Mouse (Mus musculus): Measurements from ENCODE around the gene Pdlim1. TPM values are rescaled to one million over a fixed set of nuclear protein-coding genes. Genes with fewer than 3 reads are reported as not detected.

Pdlim1 gene
- polyA plus RNA-seq, 1 experiment = 155 TPM

DNA sequence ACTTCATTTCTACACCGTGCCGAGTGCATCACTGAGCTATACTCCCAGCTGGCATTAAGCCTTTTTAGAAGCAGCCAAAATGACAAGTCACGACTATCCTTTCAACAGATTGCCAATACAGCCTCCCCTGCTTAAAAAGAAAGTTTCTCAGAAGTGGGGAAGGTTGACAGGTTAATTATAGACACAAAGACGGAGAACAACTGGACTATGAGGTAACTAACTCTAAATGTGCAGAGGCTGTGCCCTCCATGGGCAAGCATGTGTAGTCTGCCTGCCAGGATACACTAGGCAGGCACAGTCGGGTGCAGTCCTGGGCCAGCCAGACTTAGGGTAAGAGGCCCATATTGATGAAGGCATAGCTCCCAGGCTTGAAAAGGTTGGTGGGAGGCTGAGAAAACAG is 2.1 kb downstream of the Pdlim1 start:
- Histone ChIP-seq H3K27me3 (replicated peaks) (peaks cover 14% of the 10 kb centered on the region), H3K36me3 (replicated peaks; ENCODE audit: low read length) (peaks cover 20% of the 10 kb centered on the region), H3K4me1 (peaks cover 61% of the 10 kb centered on the region), H3K9me3 (no peaks in the 10 kb centered on the region; the same call in 1 of the 2 replicates), H3K4me3 (replicated peaks) (peak overlapping the region; percentile 97)
- TF ChIP-seq FLI1 (IDR thresholded peaks at IDR 0.05; ENCODE audit: low read length) (no peak), GATA1 (IDR thresholded peaks at IDR 0.05; ENCODE audit: borderline replicate concordance, low read length) (no peak)

DNA sequence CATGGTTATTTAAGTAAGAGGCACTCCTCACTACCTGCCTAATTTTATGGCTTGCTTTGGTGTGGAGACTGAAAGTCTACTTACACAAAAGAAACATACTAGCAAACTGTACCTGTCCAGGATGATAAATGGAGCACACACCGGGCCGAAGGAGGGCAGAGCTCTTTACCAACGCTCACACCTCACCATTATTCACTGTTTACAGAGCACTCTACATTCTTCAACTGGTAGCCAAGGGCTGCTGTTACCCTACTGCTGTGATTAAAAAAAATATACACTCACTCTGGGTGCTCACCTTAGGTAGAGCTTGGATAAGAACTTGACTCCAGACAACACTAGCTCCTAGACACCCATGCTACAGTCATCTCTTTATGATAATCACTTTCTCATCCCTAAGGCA is 3.1 kb downstream of the Pdlim1 start:
- TF ChIP-seq FLI1 (IDR thresholded peaks at IDR 0.05; ENCODE audit: low read length) = no peak
- TF ChIP-seq GATA1 (IDR thresholded peaks at IDR 0.05; ENCODE audit: borderline replicate concordance, low read length) = no peak
- Histone ChIP-seq H3K9me3 (no peaks in the 10 kb centered on the region), H3K36me3 (replicated peaks; ENCODE audit: low read length) (peaks cover 20% of the 10 kb centered on the region), H3K27me3 (replicated peaks) (peaks cover 14% of the 10 kb centered on the region), H3K4me3 (replicated peaks) (peak overlapping the region; percentile 84), H3K4me1 (peaks cover 66% of the 10 kb centered on the region)

DNA sequence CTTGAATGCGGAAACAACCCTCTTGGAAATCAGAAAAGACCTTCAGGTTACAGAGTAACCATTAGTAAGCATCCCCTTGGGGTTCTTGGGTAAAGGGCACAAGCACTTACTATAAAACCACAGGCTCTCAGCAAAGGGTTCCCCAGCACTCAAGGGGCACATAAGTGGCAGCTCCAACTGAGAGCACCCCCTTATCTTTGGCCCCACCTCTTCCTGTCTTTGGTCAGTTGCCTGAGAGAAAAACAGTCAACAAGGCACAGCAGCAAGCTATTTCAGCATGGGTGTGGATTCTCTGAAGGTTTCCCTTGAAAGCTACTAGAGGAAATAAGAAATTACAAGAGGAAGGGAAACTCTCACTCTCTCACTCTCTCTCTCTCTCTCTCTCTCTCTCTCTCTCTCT is 4.3 kb downstream of the Pdlim1 start:
- peaks cover 67% of the 10 kb centered on the region for H3K4me1 ChIP-seq
- peaks cover 26% of the 10 kb centered on the region for H3K36me3 ChIP-seq (replicated peaks; ENCODE audit: low read length)
- H3K27me3 ChIP-seq (replicated peaks) = peaks cover 9% of the 10 kb centered on the region
- TF ChIP-seq GATA1 (IDR thresholded peaks at IDR 0.05; ENCODE audit: borderline replicate concordance, low read length) (peak; percentile 96), FLI1 (IDR thresholded peaks at IDR 0.05; ENCODE audit: low read length) (no peak)
- no peaks in the 10 kb centered on the region for H3K9me3 ChIP-seq
- peak overlapping the region; percentile 88 for H3K4me3 ChIP-seq (replicated peaks)

DNA sequence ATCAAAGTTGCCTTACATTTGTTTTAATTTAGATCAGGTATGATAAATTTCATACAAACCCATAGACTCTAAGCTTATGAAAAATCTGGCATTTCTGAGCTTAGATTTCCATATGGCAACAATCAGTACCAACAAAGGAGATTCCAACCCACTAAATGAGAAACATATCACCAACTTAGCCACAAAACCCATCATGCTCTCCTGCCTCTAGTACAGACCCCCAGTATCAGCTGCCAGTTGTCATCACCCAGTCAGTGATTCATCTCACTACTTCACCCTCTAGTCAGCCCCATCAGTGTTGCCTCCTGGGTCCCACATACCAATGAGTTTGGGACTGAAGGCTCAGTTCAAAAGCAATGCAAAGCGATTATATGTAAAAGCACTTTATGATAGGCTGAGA is 12.2 kb downstream of the Pdlim1 start:
- Histone ChIP-seq H3K27me3 (replicated peaks) (no peaks in the 10 kb centered on the region), H3K4me3 (replicated peaks) (no peak overlapping the region), H3K9me3 (no peaks in the 10 kb centered on the region; the same call in 1 of the 2 replicates), H3K4me1 (peaks cover 44% of the 10 kb centered on the region), H3K36me3 (replicated peaks; ENCODE audit: low read length) (peaks cover 50% of the 10 kb centered on the region)
- no peak for TF ChIP-seq GATA1 (IDR thresholded peaks at IDR 0.05; ENCODE audit: borderline replicate concordance, low read length)
- no peak for TF ChIP-seq FLI1 (IDR thresholded peaks at IDR 0.05; ENCODE audit: low read length)

DNA sequence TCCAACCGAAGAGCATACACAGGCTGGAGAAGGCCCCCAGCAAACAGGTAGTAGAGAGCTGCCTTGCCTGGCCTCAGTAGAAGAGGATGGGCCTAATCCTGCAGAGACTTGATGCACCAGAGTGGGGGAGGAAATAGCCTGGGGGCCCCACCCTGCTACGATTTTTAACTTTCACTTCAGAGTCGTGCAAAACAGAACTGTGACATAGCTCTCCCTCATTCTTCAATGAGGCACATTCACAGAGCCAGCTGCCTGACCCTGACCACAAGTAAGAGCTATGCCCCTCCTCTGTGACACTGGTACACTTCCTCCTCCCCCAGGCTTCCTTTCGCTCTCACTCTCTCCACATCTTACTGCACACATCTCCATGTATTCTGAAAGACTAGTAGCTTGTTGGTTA is 14.2 kb downstream of the Pdlim1 start:
- TF ChIP-seq GATA1 (IDR thresholded peaks at IDR 0.05; ENCODE audit: borderline replicate concordance, low read length) = no peak
- no peak for TF ChIP-seq FLI1 (IDR thresholded peaks at IDR 0.05; ENCODE audit: low read length)
- peaks cover 52% of the 10 kb centered on the region for H3K4me1 ChIP-seq
- peak overlapping the region; percentile 82 for H3K4me3 ChIP-seq (replicated peaks)
- no peaks in the 10 kb centered on the region for H3K27me3 ChIP-seq (replicated peaks)
- H3K36me3 ChIP-seq (replicated peaks; ENCODE audit: low read length) = peaks cover 53% of the 10 kb centered on the region
- H3K9me3 ChIP-seq = no peaks in the 10 kb centered on the region; the same call in 1 of the 2 replicates

DNA sequence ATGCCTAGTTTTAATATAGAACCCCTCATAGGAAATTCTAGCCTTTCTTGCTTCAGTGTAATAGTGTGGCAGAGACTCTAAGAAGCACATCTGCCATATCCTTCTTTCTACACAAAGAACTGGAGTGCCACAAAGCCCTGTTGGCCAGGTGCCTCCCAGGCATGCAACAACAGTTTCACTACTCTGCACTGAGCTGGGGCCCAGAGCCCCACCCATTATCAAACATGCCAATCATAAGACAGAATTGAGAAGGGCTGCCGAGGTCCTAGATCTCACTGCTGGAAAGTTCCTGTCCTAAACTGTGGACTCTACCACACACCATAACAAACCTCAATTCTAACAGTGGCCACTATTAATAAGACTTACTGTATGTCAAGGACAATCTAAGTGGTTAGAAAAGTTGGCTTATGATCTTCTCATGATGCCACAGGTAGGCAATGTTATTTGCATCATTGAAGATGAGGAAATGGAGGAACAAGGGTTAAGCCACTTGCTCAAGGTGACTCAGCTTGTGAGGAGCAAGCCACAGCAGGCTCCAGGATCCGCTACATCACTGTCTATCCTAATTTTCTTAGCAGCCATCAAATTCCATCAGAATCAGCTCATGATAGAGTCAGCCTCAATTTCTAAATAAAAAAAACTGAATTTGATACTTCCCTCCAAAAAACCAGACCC is 15.1 kb downstream of the Pdlim1 start:
- H3K36me3 ChIP-seq (replicated peaks; ENCODE audit: low read length) = peaks cover 56% of the 10 kb centered on the region
- no peak overlapping the region for H3K4me3 ChIP-seq (replicated peaks)
- peaks cover 59% of the 10 kb centered on the region for H3K4me1 ChIP-seq
- H3K9me3 ChIP-seq = no peaks in the 10 kb centered on the region; the same call in 1 of the 2 replicates
- TF ChIP-seq FLI1 (IDR thresholded peaks at IDR 0.05; ENCODE audit: low read length) (no peak), GATA1 (IDR thresholded peaks at IDR 0.05; ENCODE audit: borderline replicate concordance, low read length) (no peak)
- H3K27me3 ChIP-seq (replicated peaks) = no peaks in the 10 kb centered on the region

DNA sequence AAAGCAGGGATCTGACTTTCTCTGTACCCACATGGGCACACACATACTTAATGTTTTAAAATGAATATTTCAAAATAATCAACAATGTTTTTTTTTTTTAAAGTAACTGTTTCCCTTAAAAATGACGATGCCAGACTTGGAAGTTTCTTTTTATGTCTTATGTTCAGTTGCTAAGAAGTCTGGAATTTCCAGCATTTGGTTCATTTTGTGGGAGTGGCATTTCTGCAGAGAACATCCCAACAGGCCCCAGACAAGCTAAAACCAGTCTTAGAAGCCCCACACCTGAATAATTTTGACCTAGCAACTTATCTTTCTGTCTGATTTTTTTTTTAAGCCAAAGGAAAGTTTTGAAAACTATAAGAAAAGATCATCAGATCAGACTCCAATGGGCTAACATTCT is 16.1 kb downstream of the Pdlim1 start:
- peaks cover 66% of the 10 kb centered on the region for H3K4me1 ChIP-seq

DNA sequence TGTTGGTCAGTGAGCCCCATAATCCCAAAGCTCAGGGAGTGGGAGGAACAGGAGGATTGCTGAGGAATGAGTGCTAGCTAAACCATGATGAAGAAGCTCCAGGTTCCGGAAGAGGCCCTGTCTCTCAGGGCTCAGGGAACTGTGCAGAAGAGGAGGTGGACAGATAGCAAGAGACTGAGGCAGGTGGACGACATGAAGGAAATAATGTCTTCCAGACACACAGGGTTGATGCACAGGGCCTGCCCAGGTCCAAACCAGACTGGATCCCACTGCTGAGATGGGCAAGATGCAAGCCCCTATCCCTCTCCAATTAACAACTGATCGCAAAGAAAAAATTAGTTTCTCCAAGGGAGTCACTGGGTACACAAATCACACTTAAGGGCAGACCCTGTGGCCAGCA is 16.9 kb downstream of the Pdlim1 start:
- Histone ChIP-seq H3K9me3 (no peaks in the 10 kb centered on the region; the same call in 1 of the 2 replicates), H3K36me3 (replicated peaks; ENCODE audit: low read length) (peaks cover 57% of the 10 kb centered on the region), H3K4me3 (replicated peaks) (peak overlapping the region; percentile 28), H3K4me1 (peaks cover 74% of the 10 kb centered on the region), H3K27me3 (replicated peaks) (no peaks in the 10 kb centered on the region)
- TF ChIP-seq FLI1 (IDR thresholded peaks at IDR 0.05; ENCODE audit: low read length) = no peak
- TF ChIP-seq GATA1 (IDR thresholded peaks at IDR 0.05; ENCODE audit: borderline replicate concordance, low read length) = no peak

More for the DNA sequence above, 16.1 kb downstream of the Pdlim1 start:
- TF ChIP-seq GATA1 (IDR thresholded peaks at IDR 0.05; ENCODE audit: borderline replicate concordance, low read length) = no peak
- no peak for TF ChIP-seq FLI1 (IDR thresholded peaks at IDR 0.05; ENCODE audit: low read length)
- Histone ChIP-seq H3K4me3 (replicated peaks) (no peak overlapping the region), H3K36me3 (replicated peaks; ENCODE audit: low read length) (peaks cover 60% of the 10 kb centered on the region), H3K27me3 (replicated peaks) (no peaks in the 10 kb centered on the region), H3K9me3 (no peaks in the 10 kb centered on the region; the same call in 1 of the 2 replicates)

DNA sequence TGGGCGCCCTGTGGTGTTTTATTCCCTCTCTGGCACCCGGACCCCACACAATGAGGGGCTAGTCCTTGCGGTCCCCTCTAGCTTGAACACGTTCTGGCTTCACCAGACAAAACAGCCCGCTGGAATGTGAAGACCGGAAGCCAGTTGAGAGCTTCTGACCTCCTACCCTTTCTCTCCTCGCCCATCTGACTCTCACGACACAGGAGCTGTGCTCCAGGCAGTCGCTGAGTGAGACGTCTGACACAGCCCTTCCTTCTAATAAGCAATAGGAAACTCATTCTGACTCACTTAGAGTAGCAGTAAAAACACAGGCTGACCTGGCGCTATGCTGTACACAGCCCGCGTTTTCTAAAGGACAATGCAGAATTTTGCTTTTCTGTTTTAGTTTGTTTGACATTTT is 17.9 kb downstream of the Pdlim1 start:
- Histone ChIP-seq H3K36me3 (replicated peaks; ENCODE audit: low read length) (peaks cover 53% of the 10 kb centered on the region), H3K27me3 (replicated peaks) (no peaks in the 10 kb centered on the region), H3K4me1 (peaks cover 82% of the 10 kb centered on the region), H3K9me3 (no peaks in the 10 kb centered on the region; the same call in 1 of the 2 replicates), H3K4me3 (replicated peaks) (peak overlapping the region; percentile 6)
- TF ChIP-seq FLI1 (IDR thresholded peaks at IDR 0.05; ENCODE audit: low read length) (no peak), GATA1 (IDR thresholded peaks at IDR 0.05; ENCODE audit: borderline replicate concordance, low read length) (no peak)

DNA sequence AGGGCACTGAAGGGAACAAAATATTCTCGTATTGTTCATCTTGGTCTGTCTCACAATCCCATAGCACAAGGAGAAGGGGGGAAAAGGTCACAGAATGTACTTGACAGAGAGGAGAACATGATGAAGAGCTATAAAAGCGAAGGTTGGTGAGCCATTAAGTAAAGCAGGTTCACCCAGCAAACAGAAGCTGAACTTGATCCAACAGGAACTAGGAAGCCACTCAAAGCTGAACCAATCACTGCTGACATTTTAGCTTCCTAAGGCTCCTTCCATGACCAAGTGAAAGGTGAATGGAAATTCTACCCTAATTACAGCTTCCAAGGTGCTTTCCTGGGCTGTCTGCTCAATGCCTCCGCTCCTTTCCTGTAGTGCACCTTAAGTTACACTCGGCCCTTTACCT is 20.5 kb downstream of the Pdlim1 start:
- Histone ChIP-seq H3K4me1 (peaks cover 67% of the 10 kb centered on the region), H3K27me3 (replicated peaks) (no peaks in the 10 kb centered on the region), H3K36me3 (replicated peaks; ENCODE audit: low read length) (peaks cover 59% of the 10 kb centered on the region), H3K9me3 (no peaks in the 10 kb centered on the region; the same call in 1 of the 2 replicates), H3K4me3 (replicated peaks) (no peak overlapping the region)
- no peak for TF ChIP-seq GATA1 (IDR thresholded peaks at IDR 0.05; ENCODE audit: borderline replicate concordance, low read length)
- TF ChIP-seq FLI1 (IDR thresholded peaks at IDR 0.05; ENCODE audit: low read length) = no peak
